Mouse (Mus musculus): ENCODE measurements around the gene Mthfr. TPM values are rescaled to one million over a fixed set of nuclear protein-coding genes. Genes with fewer than 3 reads are reported as not detected.

Gene Mthfr
- total RNA-seq (2023): 21.2 TPM

DNA sequence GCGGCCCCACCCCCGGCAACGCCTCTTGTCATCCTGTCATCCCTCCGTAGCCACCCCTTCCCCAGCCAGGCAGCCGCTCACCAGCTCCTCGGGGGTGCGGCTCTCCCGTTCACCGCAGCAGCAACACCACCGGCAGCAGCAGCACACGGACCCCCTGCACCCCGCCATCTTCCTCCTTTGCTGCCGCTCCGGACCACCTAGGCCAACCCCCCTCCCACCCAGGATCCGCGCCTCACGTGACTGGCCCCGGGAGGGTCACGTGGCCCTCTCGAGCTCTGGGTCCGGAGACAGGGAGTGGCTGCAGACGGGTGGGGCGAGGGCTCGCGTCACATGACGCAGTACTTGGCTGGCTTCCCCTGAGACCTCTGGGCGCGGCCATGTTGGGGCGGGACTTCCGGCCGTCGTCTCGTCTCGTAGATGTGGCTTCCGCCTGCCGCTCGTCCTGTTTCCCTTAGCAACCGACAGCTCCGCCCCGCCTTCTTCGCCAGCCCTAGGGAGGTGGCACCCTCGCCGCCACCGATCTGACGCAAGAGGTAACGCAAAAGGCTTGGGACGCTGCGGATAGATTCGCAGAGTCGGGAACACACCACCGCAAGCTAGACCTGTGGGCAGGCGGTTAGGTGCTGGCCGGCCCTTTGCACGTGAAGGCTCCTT is at the start of gene Mthfr, which contains the start of gene Clcn6:
Gene Mthfr (plus strand): TSS at position 478 of the 654 bp plus-strand sequence.
Gene Clcn6 (minus strand): TSS at position 222 of the 654 bp plus-strand sequence.

DNA sequence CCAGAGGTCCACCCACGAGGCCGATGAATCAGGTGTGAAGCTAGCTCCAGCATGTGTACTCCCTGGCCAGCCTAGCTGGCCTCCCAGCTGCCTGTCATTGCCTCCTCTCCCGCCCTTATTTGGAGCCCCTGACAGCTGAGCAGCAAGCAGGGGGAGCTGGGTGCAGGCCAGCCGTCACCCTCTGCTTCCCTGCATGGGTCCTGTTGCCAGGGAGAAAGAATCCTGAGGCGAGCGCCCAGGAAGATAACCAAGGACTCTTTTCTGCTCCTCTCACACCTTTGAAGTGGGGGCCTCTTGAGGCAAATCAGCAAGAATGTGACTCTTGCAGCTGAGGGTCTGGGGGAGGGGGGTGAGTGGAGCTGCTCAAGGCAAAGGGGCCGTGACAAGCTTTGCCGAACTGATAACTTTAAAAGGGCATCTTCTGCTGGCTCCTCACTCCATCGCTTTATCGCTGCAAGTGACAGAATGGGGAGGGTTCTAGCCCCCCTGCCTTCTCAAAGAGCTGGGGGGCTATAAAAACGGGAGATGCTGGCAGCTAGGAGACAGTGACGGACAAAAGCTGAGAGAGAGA is 38.6 kb upstream of the Mthfr start, which contains the start of gene Nppa:
Gene Nppa (plus strand): TSS at position 521 of the 571 bp plus-strand sequence.

DNA sequence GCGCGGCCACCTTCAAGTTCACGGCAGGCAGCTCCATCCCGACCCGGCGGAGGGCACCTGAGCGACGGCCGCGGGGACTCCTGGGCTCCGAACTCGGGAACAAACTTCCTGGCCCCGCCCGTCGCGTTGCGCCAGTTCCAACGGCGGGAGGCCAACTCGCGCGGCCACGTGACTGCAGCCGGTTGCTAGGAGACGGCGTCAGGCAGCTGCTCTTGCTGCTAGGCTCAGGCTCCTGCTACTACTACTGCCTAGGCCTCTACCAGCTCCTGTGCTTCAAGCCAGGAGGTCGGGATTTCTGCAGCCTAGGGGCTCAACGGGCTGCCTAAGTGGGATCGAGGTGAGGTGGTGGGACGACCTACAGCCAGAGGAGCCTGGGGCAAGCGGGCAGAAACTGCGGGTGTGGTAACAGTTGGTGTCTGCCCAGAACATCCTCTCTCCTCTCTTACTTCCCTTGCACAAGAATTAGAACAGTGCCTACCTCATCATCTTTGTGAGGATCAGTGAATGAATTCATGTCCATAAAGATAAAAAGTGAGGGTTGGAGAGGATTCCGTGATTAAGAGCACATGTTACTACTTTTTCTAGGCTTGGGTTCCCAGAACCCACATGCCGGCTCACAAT is 49.1 kb downstream of the Mthfr start, which contains the start of gene Agtrap:
Gene Agtrap (minus strand): TSS at position 125 of the 621 bp plus-strand sequence.

Other genes with a start within 250 kb of the Mthfr start
- 11.1 TPM for gene Zfp984, start 229.3 kb upstream of the Mthfr start, total RNA-seq (2023)
- 6.7 TPM for gene Zfp933, start 190.7 kb upstream of the Mthfr start, total RNA-seq (2023)
- gene Miip, start 170.3 kb upstream of the Mthfr start, total RNA-seq (2023): 49.2 TPM
- gene Fv1, start 170.1 kb upstream of the Mthfr start, total RNA-seq (2023): 9.6 TPM
- 33.2 TPM for gene Mfn2, start 134.4 kb upstream of the Mthfr start, total RNA-seq (2023)
- 5.6 TPM for gene Plod1, start 102.3 kb upstream of the Mthfr start, total RNA-seq (2023)
- 64.4 TPM for gene 2510039O18Rik, start 98.2 kb upstream of the Mthfr start, total RNA-seq (2023)
- not detected for gene Nppb, start 53.3 kb upstream of the Mthfr start, total RNA-seq (2023)
- not detected for gene Nppa, start 38.4 kb upstream of the Mthfr start, total RNA-seq (2023)
- gene Clcn6, start 256 bp upstream of the Mthfr start, total RNA-seq (2023): 39.4 TPM
- gene Agtrap, start 49.0 kb downstream of the Mthfr start, total RNA-seq (2023): 15.2 TPM
- gene Mad2l2, start 91.3 kb downstream of the Mthfr start, total RNA-seq (2023): 22.0 TPM
- not detected for gene Draxin, start 91.6 kb downstream of the Mthfr start, total RNA-seq (2023)
- gene Fbxo6, start 113.1 kb downstream of the Mthfr start, total RNA-seq (2023): 11.5 TPM
- gene Fbxo44, start 121.4 kb downstream of the Mthfr start, total RNA-seq (2023): 4.1 TPM
- gene Fbxo2, start 121.5 kb downstream of the Mthfr start, total RNA-seq (2023): not detected
- not detected for gene Disp3, start 248.9 kb downstream of the Mthfr start, total RNA-seq (2023)